Mouse (Mus musculus): ENCODE measurements around the gene Rbm39. TPM values are rescaled to one million over a fixed set of nuclear protein-coding genes. Genes with fewer than 3 reads are reported as not detected.
A peak's percentile ranks its signal among the peaks of the same experiment; 100 is the strongest.
"Not testable (repeated sequence)": the region's sequence is repeated elsewhere in the genome, so short reads cannot be mapped to it uniquely, and the experiment has no call there.

Rbm39 gene
- polyA plus RNA-seq, 1 experiment, result 144 TPM

GRCm38 (mm10) chr2:156126992-156127391 lies 53.0 kb downstream of the Rbm39 start, which contains the start of gene Gm28036:
Gene Gm28036, minus strand, starts transcription at chr2:156127092.
- Histone ChIP-seq H3K4me3 (replicated peaks; ENCODE audit: insufficient read depth, low read depth, low read length) (no peak within 1 kb of the TSS), H3K4me1 (ENCODE audit: control insufficient read depth, insufficient read depth, low read length) (no peaks in the 10 kb centered on the region), H3K27ac (ENCODE audit: insufficient read depth, low read length) (no peak within 1 kb of the TSS), H3K27me3 (ENCODE audit: control insufficient read depth, insufficient read depth, low read length) (no peaks in the 10 kb centered on the region)
- 98% methylated on average over 5 of the region's 5 CpGs for WGBS
- TF ChIP-seq POLR2A (IDR thresholded peaks at IDR 0.05; ENCODE audit: borderline replicate concordance, insufficient read depth, low read length) (no peak), CTCF (IDR thresholded peaks at IDR 0.05; ENCODE audit: borderline replicate concordance, insufficient read depth, low read depth, low read length) (no peak)
- no peak for DNase-seq

- no peaks in the 10 kb centered on the region for H3K27me3 ChIP-seq (ENCODE audit: control insufficient read depth, insufficient read depth, low read length)
- no peak overlapping the region for H3K4me3 ChIP-seq (replicated peaks; ENCODE audit: insufficient read depth, low read depth, low read length)
- DNase-seq, result no peak
- no peak overlapping the region for H3K27ac ChIP-seq (ENCODE audit: insufficient read depth, low read length)
- H3K4me1 ChIP-seq (ENCODE audit: control insufficient read depth, insufficient read depth, low read length), result no peaks in the 10 kb centered on the region
- WGBS, result 92% methylated on average over 5 of the region's 5 CpGs
- no peak for TF ChIP-seq CTCF (IDR thresholded peaks at IDR 0.05; ENCODE audit: borderline replicate concordance, insufficient read depth, low read depth, low read length)
- no peak for TF ChIP-seq POLR2A (IDR thresholded peaks at IDR 0.05; ENCODE audit: borderline replicate concordance, insufficient read depth, low read length)
Observed at GRCm38 (mm10) chr2:156123731-156124130, 56.3 kb downstream of the Rbm39 start.

- no peak overlapping the region for H3K27ac ChIP-seq (ENCODE audit: insufficient read depth, low read length)
- no peaks in the 10 kb centered on the region for H3K27me3 ChIP-seq (ENCODE audit: control insufficient read depth, insufficient read depth, low read length)
- no peak for DNase-seq
- no peak for TF ChIP-seq CTCF (IDR thresholded peaks at IDR 0.05; ENCODE audit: borderline replicate concordance, insufficient read depth, low read depth, low read length)
- no peak for TF ChIP-seq POLR2A (IDR thresholded peaks at IDR 0.05; ENCODE audit: borderline replicate concordance, insufficient read depth, low read length)
- no peaks in the 10 kb centered on the region for H3K4me1 ChIP-seq (ENCODE audit: control insufficient read depth, insufficient read depth, low read length)
- no peak overlapping the region for H3K4me3 ChIP-seq (replicated peaks; ENCODE audit: insufficient read depth, low read depth, low read length)
Observed at GRCm38 (mm10) chr2:156119566-156119965, 60.5 kb downstream of the Rbm39 start.

GRCm38 (mm10) chr2:156112080-156112423 lies 68.0 kb downstream of the Rbm39 start:
- H3K4me1 ChIP-seq (ENCODE audit: control insufficient read depth, insufficient read depth, low read length); H3K27me3 ChIP-seq (ENCODE audit: control insufficient read depth, insufficient read depth, low read length); DNase-seq; H3K27ac ChIP-seq (ENCODE audit: insufficient read depth, low read length): not testable (repeated sequence)
- H3K4me3 ChIP-seq (replicated peaks; ENCODE audit: insufficient read depth, low read depth, low read length), result peak overlapping the region; percentile 83
- WGBS, result 14% methylated on average over 5 of the region's 5 CpGs

- H3K27ac ChIP-seq (ENCODE audit: insufficient read depth, low read length), result peak within 1 kb of the TSS; percentile 88
- TF ChIP-seq CTCF (IDR thresholded peaks at IDR 0.05; ENCODE audit: borderline replicate concordance, insufficient read depth, low read depth, low read length) (no peak), POLR2A (IDR thresholded peaks at IDR 0.05; ENCODE audit: borderline replicate concordance, insufficient read depth, low read length) (peak; percentile 76; the same call in 1 of the 2 replicates)
- H3K4me1 ChIP-seq (ENCODE audit: control insufficient read depth, insufficient read depth, low read length), result no peaks in the 10 kb centered on the region
- peak; percentile 90 to 93 for DNase-seq
- 1% methylated on average over 74 of the region's 74 CpGs for WGBS
- no peaks in the 10 kb centered on the region for H3K27me3 ChIP-seq (ENCODE audit: control insufficient read depth, insufficient read depth, low read length)
- peak within 1 kb of the TSS; percentile 83 for H3K4me3 ChIP-seq (replicated peaks; ENCODE audit: insufficient read depth, low read depth, low read length)
Observed at GRCm38 (mm10) chr2:156111358-156112079, 68.5 kb downstream of the Rbm39 start, which contains the start of the genes Cpne1 and Rbm12. Gene Cpne1, minus strand, starts transcription at chr2:156111965. Gene Rbm12, minus strand, starts transcription at chr2:156111978.

GRCm38 (mm10) chr2:156110627-156111357 lies 69.2 kb downstream of the Rbm39 start:
- no peak for TF ChIP-seq CTCF (IDR thresholded peaks at IDR 0.05; ENCODE audit: borderline replicate concordance, insufficient read depth, low read depth, low read length)
- TF ChIP-seq POLR2A (IDR thresholded peaks at IDR 0.05; ENCODE audit: borderline replicate concordance, insufficient read depth, low read length), result no peak
- under 1% methylated on average over 16 of the region's 16 CpGs for WGBS
- no peaks in the 10 kb centered on the region for H3K27me3 ChIP-seq (ENCODE audit: control insufficient read depth, insufficient read depth, low read length)
- H3K4me3 ChIP-seq (replicated peaks; ENCODE audit: insufficient read depth, low read depth, low read length), result peak overlapping the region; percentile 83
- H3K4me1 ChIP-seq (ENCODE audit: control insufficient read depth, insufficient read depth, low read length), result no peaks in the 10 kb centered on the region; the same call in 1 of the 2 replicates
- DNase-seq, result peak; percentile 16 to 37
- 0 out of 2 replicates have a peak overlapping the region, but pooled peaks have one; percentile 88 for H3K27ac ChIP-seq (ENCODE audit: insufficient read depth, low read length)

Other genes with a start within 250 kb of the Rbm39 start
- 95.8 and 102 TPM in 2 replicates for gene Uqcc1, start 249.9 kb downstream of the Rbm39 start, polyA plus RNA-seq (2012; rRNA removed)
- gene Gm15557, start 239.5 kb downstream of the Rbm39 start, polyA plus RNA-seq (2012; rRNA removed), result not detected in 2 replicates
- gene Gdf5, start 234.9 kb downstream of the Rbm39 start, polyA plus RNA-seq (2012; rRNA removed), result 0.14 and 0.21 TPM in 2 replicates
- gene Cep250, start 223.8 kb downstream of the Rbm39 start, polyA plus RNA-seq (2012; rRNA removed), result 20.7 and 21.2 TPM in 2 replicates
- 3.7 and 4.2 TPM in 2 replicates for gene 6430550D23Rik, start 172.3 kb downstream of the Rbm39 start, polyA plus RNA-seq (2012; rRNA removed)
- gene Ergic3, start 172.2 kb downstream of the Rbm39 start, polyA plus RNA-seq (2012; rRNA removed), result 316 and 328 TPM in 2 replicates
- gene Fer1l4, start 127.3 kb downstream of the Rbm39 start, polyA plus RNA-seq (2012; rRNA removed), result 0.23 TPM in 1 of 2 replicates, not detected in the other
- 5.4 and 6.1 TPM in 2 replicates for gene Spag4, start 115.1 kb downstream of the Rbm39 start, polyA plus RNA-seq (2012; rRNA removed)
- gene Cpne1, start 68.3 kb downstream of the Rbm39 start, polyA plus RNA-seq (2012; rRNA removed), result 50.9 and 54.3 TPM in 2 replicates
- 9.2 and 12.6 TPM in 2 replicates for gene Rbm12, start 68.3 kb downstream of the Rbm39 start, polyA plus RNA-seq (2012; rRNA removed)
- 4.0 and 5.7 TPM in 2 replicates for gene Gm28036, start 53.1 kb downstream of the Rbm39 start, polyA plus RNA-seq (2012; rRNA removed)
- 245 and 250 TPM in 2 replicates for gene Romo1, start 36.2 kb downstream of the Rbm39 start, polyA plus RNA-seq (2012; rRNA removed)
- 67.5 and 71.7 TPM in 2 replicates for gene Nfs1, start 36.1 kb downstream of the Rbm39 start, polyA plus RNA-seq (2012; rRNA removed)
- gene Phf20, start 16.2 kb upstream of the Rbm39 start, polyA plus RNA-seq (2012; rRNA removed), result 44.6 and 48.3 TPM in 2 replicates
- 9.5 and 9.7 TPM in 2 replicates for gene Cnbd2, start 132.1 kb upstream of the Rbm39 start, polyA plus RNA-seq (2012; rRNA removed)
- gene Scand1, start 132.5 kb upstream of the Rbm39 start, polyA plus RNA-seq (2012; rRNA removed), result 80.6 and 82.5 TPM in 2 replicates
- gene Epb41l1, start 240.7 kb upstream of the Rbm39 start, polyA plus RNA-seq (2012; rRNA removed), result 219 and 223 TPM in 2 replicates